Mouse (Mus musculus): ENCODE measurements around the gene Gm28042. TPM values are rescaled to one million over a fixed set of nuclear protein-coding genes. Genes with fewer than 3 reads are reported as not detected.

The Gm28042 gene
- polyA plus RNA-seq, 1 experiment from 2014 or later: 6.3 TPM

DNA sequence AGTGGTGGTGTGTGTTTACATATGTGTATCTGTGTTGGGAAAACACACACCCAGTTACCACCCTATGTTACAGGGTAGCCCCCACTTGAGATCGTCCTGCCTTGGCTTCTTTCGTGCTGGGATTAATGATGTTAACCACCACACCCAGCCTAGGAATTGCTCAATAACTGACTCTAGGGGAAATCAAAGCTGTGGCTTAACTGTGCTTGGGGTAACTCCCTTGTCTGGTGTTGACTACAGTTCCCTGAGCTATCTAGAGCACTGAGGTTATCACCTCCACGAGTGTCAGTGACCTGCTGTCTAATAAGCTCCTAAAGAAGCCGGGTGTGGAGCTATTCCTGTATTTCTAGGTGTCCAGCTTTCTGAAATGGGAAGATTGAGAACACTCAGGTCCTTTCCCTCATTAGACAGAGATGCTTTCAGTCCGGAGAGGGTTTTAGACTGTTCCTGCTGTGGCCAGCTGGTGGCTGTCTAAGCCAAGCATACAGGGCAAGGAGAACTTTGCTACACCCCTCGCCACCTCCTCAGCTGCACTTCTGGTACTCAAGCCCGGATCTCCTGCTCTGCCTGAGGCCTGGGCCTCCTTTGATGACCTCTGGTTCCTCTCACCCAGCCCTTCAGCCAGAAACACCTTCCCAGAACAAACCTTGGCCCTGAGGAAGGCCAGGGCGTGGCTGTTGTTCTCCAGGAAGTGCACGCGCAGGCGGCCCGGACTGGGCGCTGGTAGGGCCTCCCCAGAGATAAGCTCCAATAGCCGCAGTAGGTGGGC is 57.5 kb downstream of the Gm28042 start:
- Histone ChIP-seq H3K4me2 (ENCODE audit: low read length) (no peak overlapping the region), H3K36me3 (ENCODE audit: control insufficient read depth, insufficient read depth, low read length) (no peaks in the 10 kb centered on the region), H3K27ac (ENCODE audit: low read length) (no peak overlapping the region), H3K4me3 (ENCODE audit: low read depth, low read length) (no peak overlapping the region), H3K9ac (ENCODE audit: low read depth, low read length) (no peak overlapping the region), H3K4me1 (ENCODE audit: control insufficient read depth, insufficient read depth, low read length) (no peaks in the 10 kb centered on the region), H3K9me3 (replicated peaks; ENCODE audit: control insufficient read depth, low read length, poor library complexity, severe bottlenecking) (no peaks in the 10 kb centered on the region), H3K27me3 (ENCODE audit: control insufficient read depth, insufficient read depth, low read depth, low read length) (no peaks in the 10 kb centered on the region)
- no peak for ATAC-seq
- 77% methylated on average over 14 of the region's 14 CpGs for WGBS

DNA sequence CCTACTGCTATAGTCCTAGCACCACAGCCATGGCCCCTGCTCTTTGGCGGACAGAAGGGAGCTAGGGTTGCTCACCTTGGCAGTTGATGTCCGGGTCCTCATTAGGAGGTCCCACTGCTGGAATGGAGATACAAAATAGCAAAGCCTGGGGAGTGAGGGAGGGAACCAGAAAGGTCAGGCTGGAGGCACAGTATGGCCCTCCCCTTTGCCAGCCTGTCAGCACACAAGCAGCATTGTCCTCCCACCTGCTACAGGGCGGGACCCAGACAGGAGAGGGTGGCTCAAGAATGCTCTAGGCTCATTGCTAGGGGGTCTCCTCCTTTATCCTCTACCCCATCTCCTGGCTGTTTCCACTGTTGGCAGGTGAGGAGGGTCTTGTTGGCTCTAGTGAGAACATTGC is 58.7 kb downstream of the Gm28042 start:
- H3K36me3 ChIP-seq (ENCODE audit: control insufficient read depth, insufficient read depth, low read length): no peaks in the 10 kb centered on the region
- no peaks in the 10 kb centered on the region for H3K27me3 ChIP-seq (ENCODE audit: control insufficient read depth, insufficient read depth, low read depth, low read length)
- no peak for ATAC-seq
- no peaks in the 10 kb centered on the region for H3K4me1 ChIP-seq (ENCODE audit: control insufficient read depth, insufficient read depth, low read length)
- H3K4me2 ChIP-seq (ENCODE audit: low read length): no peak overlapping the region
- 92% methylated on average over 3 of the region's 3 CpGs for WGBS
- H3K4me3 ChIP-seq (ENCODE audit: low read depth, low read length): no peak overlapping the region
- H3K27ac ChIP-seq (ENCODE audit: low read length): no peak overlapping the region
- H3K9ac ChIP-seq (ENCODE audit: low read depth, low read length): no peak overlapping the region
- no peaks in the 10 kb centered on the region for H3K9me3 ChIP-seq (replicated peaks; ENCODE audit: control insufficient read depth, low read length, poor library complexity, severe bottlenecking)

DNA sequence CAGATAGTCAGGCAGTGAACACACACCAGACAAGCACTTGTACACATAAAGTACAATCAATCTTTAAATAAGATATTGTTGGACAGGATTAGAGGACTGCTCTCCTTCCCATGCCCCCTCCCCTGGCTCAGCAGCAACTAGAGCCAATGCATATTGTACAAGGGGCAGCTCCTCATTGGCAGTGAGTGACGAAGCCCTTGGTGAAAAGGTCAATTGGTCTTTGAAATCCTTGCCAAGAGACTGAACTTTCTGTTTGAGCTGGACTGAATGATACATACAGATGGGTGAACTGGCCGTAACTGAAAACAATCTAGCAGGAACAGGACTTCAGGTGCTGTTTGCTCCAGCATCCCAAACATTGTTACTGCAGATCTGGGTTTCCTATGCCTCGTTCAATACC is 60.1 kb downstream of the Gm28042 start:
- H3K9me3 ChIP-seq (replicated peaks; ENCODE audit: control insufficient read depth, low read length, poor library complexity, severe bottlenecking): no peaks in the 10 kb centered on the region
- H3K9ac ChIP-seq (ENCODE audit: low read depth, low read length): no peak overlapping the region
- H3K27ac ChIP-seq (ENCODE audit: low read length): no peak overlapping the region
- H3K4me2 ChIP-seq (ENCODE audit: low read length): no peak overlapping the region
- no peaks in the 10 kb centered on the region for H3K27me3 ChIP-seq (ENCODE audit: control insufficient read depth, insufficient read depth, low read depth, low read length)
- no peak overlapping the region for H3K4me3 ChIP-seq (ENCODE audit: low read depth, low read length)
- no peaks in the 10 kb centered on the region for H3K36me3 ChIP-seq (ENCODE audit: control insufficient read depth, insufficient read depth, low read length)
- 85% methylated on average over 3 of the region's 3 CpGs for WGBS
- no peaks in the 10 kb centered on the region for H3K4me1 ChIP-seq (ENCODE audit: control insufficient read depth, insufficient read depth, low read length)
- no peak for ATAC-seq

DNA sequence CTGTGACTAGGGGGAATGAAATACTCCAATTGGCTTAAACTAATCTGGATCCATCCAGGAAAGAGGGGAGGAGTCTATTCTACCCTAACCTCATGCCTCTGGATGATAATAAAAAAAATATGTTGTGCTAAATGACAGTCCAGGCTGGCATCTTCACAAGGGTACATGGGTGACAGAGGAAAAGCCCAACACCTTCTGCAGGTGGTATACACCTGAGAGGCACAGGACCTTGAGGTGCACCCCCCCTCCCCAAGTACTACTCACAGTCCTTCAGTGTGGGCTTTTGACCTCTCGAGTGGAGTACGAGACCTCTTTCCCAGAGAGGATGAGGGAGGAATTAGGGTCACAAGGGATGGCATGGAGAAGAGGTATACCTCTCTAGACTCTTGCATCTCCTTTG is 60.6 kb downstream of the Gm28042 start:
- 91% methylated on average over 2 of the region's 2 CpGs for WGBS
- ATAC-seq: no peak

DNA sequence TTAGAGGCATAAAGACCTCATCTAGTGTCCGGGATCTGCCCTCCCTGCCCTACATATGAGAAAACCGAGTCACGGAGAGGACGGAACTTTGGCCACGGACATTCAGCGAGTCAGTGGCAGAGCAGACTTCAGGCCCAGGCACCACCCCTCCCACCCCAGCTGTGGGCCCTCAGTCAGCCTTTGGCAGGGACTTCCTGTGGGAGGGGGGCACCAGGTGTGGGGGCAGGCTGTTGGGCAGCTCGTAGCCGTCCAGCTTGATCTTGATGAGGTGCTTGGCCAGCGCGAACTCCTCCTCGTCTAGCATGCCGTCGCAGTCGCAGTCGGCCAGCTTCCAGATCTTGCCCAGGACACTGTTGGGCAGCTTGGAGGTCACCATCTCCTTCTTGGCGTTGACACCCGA is 63.7 kb downstream of the Gm28042 start:
- Histone ChIP-seq H3K27me3 (ENCODE audit: control insufficient read depth, insufficient read depth, low read depth, low read length) (no peaks in the 10 kb centered on the region), H3K4me3 (ENCODE audit: low read depth, low read length) (no peak overlapping the region), H3K36me3 (ENCODE audit: control insufficient read depth, insufficient read depth, low read length) (no peaks in the 10 kb centered on the region), H3K4me1 (ENCODE audit: control insufficient read depth, insufficient read depth, low read length) (no peaks in the 10 kb centered on the region), H3K27ac (ENCODE audit: low read length) (no peak overlapping the region), H3K4me2 (ENCODE audit: low read length) (no peak overlapping the region), H3K9me3 (replicated peaks; ENCODE audit: control insufficient read depth, low read length, poor library complexity, severe bottlenecking) (no peaks in the 10 kb centered on the region), H3K9ac (ENCODE audit: low read depth, low read length) (no peak overlapping the region)
- no peak for ATAC-seq
- WGBS: 95% methylated on average over 17 of the region's 17 CpGs

More for the DNA sequence above, 60.6 kb downstream of the Gm28042 start:
- Histone ChIP-seq H3K4me3 (ENCODE audit: low read depth, low read length) (no peak overlapping the region), H3K9me3 (replicated peaks; ENCODE audit: control insufficient read depth, low read length, poor library complexity, severe bottlenecking) (no peaks in the 10 kb centered on the region), H3K9ac (ENCODE audit: low read depth, low read length) (no peak overlapping the region), H3K36me3 (ENCODE audit: control insufficient read depth, insufficient read depth, low read length) (no peaks in the 10 kb centered on the region), H3K4me2 (ENCODE audit: low read length) (no peak overlapping the region), H3K27ac (ENCODE audit: low read length) (no peak overlapping the region), H3K27me3 (ENCODE audit: control insufficient read depth, insufficient read depth, low read depth, low read length) (no peaks in the 10 kb centered on the region), H3K4me1 (ENCODE audit: control insufficient read depth, insufficient read depth, low read length) (no peaks in the 10 kb centered on the region)

Small RNAs within 50 kb of the gene (microRNA-seq; reads per million reads assigned to microRNA genes)
- gene Mir7665: not detected

Other genes starting within 250 kb of the Gm28042 start
- gene Rpap1, start 240.0 kb upstream of the Gm28042 start, polyA plus RNA-seq (2015; fragmentation: Nextera tagmentation; extraction: Ambion mirVana): 16.9 and 17.5 TPM in 2 replicates
- 20.0 and 24.4 TPM in 2 replicates for gene Tyro3, start 229.8 kb upstream of the Gm28042 start, polyA plus RNA-seq (2015; fragmentation: Nextera tagmentation; extraction: Ambion mirVana)
- gene Mga, start 130.3 kb upstream of the Gm28042 start, polyA plus RNA-seq (2015; fragmentation: Nextera tagmentation; extraction: Ambion mirVana): 24.0 and 26.6 TPM in 2 replicates
- gene Mapkbp1, start 54.8 kb upstream of the Gm28042 start, polyA plus RNA-seq (2015; fragmentation: Nextera tagmentation; extraction: Ambion mirVana): 8.3 and 9.3 TPM in 2 replicates
- gene Jmjd7, start within 50 bp of the Gm28042 start, polyA plus RNA-seq (2015; fragmentation: Nextera tagmentation; extraction: Ambion mirVana): 16.7 and 19.7 TPM in 2 replicates
- gene Pla2g4b, start 5.9 kb downstream of the Gm28042 start, polyA plus RNA-seq (2015; fragmentation: Nextera tagmentation; extraction: Ambion mirVana): 3.9 and 5.0 TPM in 2 replicates
- 11.5 and 12.0 TPM in 2 replicates for gene Ehd4, start 127.1 kb downstream of the Gm28042 start, polyA plus RNA-seq (2015; fragmentation: Nextera tagmentation; extraction: Ambion mirVana)
- gene Pla2g4e, start 217.8 kb downstream of the Gm28042 start, polyA plus RNA-seq (2015; fragmentation: Nextera tagmentation; extraction: Ambion mirVana): 5.7 and 6.7 TPM in 2 replicates